Mouse (Mus musculus) cerebellum, adult 9-10 months (tissue): ENCODE data around the gene Ist1.

ENCODE experiments used
- DNase-seq: peaks from one replicate; pipeline ENCODE4 v3.0.0; 2022

Ist1 gene

GRCm38 (mm10) chr8:109675896-109676643, 17.0 kb downstream of the Ist1 start:
- no peak for DNase-seq

- DNase-seq, result no peak
Observed at GRCm38 (mm10) chr8:109673596-109673995, 19.5 kb downstream of the Ist1 start.

DNA sequence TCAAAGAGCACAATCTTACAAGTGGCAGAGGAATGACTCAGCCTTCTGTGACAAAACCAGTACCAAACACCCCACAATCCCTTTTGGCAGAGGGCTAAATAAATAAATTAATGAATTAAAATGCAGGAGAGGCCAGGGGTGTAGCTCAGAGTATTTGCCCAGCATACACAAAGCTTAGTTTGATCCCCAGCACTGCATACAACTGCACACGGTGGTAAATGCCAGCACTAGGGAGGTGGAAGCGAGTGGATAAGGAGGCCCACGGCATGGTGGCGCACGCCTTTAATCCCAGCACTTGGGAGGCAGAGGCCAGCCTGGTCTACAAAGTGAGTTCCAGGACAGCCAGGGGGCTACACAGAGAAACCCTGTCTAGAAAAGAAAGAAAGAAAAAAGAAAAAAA, 20.4 kb downstream of the Ist1 start:
- no peak for DNase-seq

DNA sequence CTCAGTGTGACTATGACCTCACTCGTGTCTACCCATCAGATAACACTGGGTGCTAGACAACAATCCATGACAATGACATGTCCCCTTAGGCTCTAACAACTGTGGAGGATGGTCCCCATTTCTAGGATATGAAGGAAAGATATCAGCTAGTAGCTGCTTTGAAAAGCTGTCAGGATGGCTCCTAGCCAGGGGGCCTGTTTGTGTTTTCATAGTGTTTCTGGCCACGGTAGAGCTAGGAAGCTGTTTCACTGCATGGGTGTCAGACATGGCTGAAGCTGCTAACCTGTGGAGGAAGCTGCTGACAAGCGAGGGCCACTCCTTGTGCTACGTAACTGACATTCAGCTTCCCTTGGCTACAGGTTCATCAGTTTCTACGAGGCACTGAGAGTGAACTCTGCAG, 26.4 kb downstream of the Ist1 start:
- DNase-seq, result no peak

GRCm38 (mm10) chr8:109662328-109662727, 30.7 kb downstream of the Ist1 start:
- DNase-seq, result no peak

- DNase-seq, result no peak
Observed at GRCm38 (mm10) chr8:109656860-109657259, 36.2 kb downstream of the Ist1 start.

DNA sequence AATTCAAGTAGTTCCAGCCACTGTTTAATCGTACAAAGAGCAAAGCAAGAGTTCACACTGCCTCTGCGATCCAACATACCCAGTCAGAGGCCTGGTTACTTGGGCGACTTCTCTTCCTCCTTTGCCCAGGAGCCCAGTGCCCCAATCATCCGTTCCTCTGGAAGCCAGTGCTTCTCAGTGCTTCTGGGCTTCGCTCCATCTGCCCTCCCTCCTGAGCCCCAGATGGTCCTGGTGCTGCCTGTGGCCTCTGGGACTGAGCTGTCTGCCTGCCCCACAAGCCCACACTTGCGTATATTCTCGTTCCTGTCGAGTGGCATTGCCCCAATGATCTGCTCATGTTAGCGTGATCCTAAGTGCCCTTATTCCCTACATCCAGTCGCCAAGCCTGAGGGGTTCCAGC, 42.3 kb downstream of the Ist1 start:
- DNase-seq, result no peak

GRCm38 (mm10) chr8:109648469-109648868, 44.6 kb downstream of the Ist1 start:
- DNase-seq, result no peak

DNA sequence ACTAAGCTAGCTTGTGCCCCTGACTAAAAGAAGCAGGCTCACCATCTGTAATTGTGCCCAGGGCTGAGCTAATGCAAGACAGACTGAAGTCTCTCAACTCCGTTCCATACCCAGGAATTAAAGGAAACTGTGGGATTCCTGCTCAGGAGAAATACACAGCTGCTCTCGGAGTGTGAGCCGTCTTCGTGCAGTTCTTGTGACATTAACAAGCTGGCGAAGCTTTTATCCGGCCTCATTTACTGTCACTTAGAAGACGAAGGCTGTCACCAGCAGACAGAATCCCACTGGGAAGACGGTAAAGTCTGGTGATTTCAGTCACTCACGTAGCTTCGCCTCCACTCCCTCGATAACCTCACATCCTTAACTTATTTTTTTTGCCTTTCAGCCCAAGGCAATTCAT, 45.7 kb downstream of the Ist1 start:
- no peak for DNase-seq

- DNase-seq, result no peak
Observed at GRCm38 (mm10) chr8:109641236-109641635, 51.8 kb downstream of the Ist1 start.

DNA sequence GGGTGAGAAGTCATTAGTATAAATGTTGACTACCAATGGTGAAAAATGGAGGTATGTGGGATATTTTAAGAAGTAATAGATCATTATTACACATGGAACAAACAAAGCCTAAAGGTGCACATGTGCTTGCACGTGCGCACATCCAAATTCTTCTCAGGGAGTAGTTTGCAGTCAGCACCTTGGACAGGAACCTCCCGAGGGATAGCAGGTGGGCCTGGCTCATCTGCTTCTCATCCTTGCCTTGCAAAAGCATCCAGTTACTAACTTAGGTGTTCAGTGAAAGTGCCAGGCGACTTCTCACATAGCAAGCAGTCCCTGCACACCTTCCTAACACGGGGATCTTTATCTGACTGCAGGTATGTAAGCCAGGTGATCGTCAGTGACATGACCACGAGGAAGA, 52.6 kb downstream of the Ist1 start:
- DNase-seq, result no peak

DNA sequence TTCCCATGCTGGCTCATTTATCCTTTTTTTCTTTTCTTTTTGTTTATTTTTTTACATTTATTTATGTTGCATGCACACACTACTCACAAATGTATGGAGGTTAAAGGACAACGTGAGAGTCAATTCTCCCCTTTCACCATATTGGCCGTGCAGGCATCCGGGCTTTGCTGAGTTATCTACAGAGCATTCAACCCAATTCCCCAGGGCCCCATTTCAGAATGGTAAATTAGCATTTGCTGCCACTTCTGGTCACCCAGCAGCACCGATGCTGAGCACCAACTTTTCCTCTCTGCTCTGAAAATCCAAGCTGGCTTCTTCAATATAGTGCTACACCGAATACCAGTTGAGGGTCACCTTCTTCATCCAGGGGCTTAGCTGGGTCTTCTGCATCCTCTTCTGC, 54.2 kb downstream of the Ist1 start:
- DNase-seq, result no peak

DNA sequence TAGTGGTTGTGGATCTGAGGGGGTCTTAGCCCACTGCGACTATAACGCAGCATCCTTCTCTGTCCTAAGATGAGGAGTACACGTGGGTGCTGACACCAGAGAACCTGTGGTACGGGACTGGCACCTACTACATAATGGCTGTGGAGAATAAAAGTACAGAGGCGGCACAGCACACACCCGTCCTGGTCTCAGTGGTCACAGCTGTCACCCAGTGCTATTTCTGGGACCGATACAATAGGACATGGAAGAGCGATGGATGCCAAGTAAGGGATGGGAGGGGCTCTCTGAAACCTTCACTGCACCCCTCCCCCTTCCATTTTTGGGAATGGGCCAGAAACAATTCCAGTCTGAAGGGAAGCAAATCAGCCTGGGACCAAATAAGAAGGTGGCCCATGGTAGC, 57.9 kb downstream of the Ist1 start:
- no peak for DNase-seq

- no peak for DNase-seq
Observed at GRCm38 (mm10) chr8:109632498-109632897, 60.6 kb downstream of the Ist1 start.

DNA sequence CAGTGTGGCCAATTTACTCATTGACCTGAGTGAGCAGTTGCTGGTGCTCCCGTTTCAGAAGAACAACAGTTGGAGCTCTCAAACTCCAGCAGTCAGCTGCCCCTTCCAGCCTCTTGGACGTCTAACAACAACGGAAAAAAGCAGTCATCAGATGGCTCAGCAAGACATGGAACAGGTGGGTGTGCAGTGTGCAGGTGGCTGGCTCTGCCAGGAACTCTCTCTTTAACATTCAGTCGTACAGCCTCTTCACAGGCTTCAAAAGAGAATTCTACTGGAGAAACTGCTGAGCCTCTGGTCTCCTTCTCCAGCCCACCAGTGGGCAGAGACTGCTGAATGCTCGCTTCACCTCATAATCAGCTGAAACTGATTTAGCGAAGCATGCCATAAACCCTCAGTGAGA, 64.4 kb downstream of the Ist1 start:
- DNase-seq, result no peak
